Mouse (Mus musculus) cerebral cortex, adult 2 months (tissue): ENCODE data around the gene Vmn1r135.

Source experiments
- WGBS: fragments of 180-500 bp; shearing (Covaris S2); methylation state at CpG from one replicate; pipeline ENCODE4 v1.1.7; 2018; 5-methylcytosine and 5-hydroxymethylcytosine counted together

Vmn1r135 gene

GRCm38 (mm10) chr7:21832051-21832450 is at the start of gene Vmn1r135:
Gene Vmn1r135 (plus strand): TSS chr7:21832351.
- WGBS, result no CpG with 5 or more reads among the region's 1 CpGs

DNA sequence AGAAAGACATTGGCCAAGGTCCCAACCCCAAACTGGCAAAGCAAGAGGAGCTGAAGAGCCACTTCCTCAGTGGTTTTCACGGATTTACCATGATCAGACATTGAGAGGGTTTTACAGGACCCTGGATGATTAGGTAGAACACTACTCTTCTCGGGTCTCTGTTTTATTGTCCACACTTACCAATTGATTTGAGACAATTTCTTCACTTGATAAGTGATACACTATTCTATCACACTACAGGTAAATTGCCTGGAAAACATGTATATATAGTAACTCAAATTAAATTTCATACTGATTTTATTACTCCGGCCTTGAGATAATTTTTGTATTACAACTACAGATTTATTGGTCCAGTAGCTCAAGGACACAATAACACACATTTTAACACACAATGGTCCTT is 35.5 kb upstream of the Vmn1r135 start, which contains the start of gene Gm4177:
Gene Gm4177 (minus strand): TSS at position 101 of the 400 bp plus-strand sequence.
- no CpG with 5 or more reads among the region's 3 CpGs for WGBS

DNA sequence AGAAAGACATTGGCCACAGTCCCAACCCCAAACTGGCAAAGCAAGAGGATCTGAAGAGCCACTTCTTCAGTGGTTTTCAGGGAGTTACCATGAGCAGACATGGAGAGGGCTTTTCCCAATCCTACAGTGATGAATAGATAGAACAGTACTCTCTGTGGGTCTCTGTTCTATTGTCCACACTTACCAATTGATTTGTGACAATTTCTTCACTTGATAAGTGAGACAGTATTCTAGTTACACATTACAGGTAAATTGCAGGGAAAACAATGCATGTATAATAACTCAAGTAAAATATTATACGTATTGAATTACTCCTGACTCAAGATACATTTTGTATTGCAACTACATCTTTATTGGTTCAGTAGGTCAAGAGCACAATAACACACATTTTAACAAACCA is 12.0 kb downstream of the Vmn1r135 start, which contains the start of gene Gm5725:
Gene Gm5725 (minus strand): TSS at position 101 of the 400 bp plus-strand sequence.
- WGBS, result no CpG with 5 or more reads among the region's 1 CpGs
